Mouse (Mus musculus): ENCODE measurements at regions not wholly inside any gene's neighbourhood (a gene's known extent, or its start where the extent isn't known, plus 50 kb on each side); places are given as distances from the start of the nearest gene placed in this dataset.

GRCm38 (mm10) chr3:136993473-136993872, 323.5 kb downstream of the Ppp3ca start:
- intact Hi-C loops (cut with DNase I): no loop called here
- no peak for DNase-seq

- intact Hi-C loops (cut with DNase I): no loop called here
- no peak for DNase-seq
These were observed 324.6 kb downstream of the Ppp3ca start for GRCm38 (mm10) chr3:136994361-136995083.

- DNase-seq: no peak
- intact Hi-C loops (cut with DNase I): no loop called here
These were observed 325.8 kb downstream of the Ppp3ca start for GRCm38 (mm10) chr3:136995611-136996335.

DNA sequence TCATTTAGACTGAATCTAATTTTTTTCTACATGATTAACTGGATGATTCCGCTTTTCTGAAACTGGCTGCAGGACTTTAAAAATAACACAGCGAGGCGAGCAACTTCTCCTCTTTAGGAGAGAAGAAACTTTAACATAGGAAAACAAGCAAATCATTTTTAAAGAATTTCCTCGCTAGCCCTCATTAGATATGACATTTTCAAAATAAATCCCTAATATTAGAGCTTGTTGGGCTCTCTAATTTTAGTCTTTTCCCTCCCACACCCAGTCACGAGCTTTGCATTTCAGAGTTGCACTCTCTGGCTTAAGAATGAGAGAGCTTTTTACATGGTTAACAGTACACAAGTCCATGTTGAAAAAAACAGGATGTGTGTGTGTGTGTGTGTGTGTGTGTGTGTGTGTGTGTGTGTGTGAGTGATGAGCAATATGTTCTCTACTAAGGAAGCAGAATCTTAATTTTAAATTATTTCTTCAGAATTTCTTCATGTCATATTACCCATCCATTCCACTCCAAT, 326.5 kb downstream of the Ppp3ca start:
- intact Hi-C loops (cut with DNase I): no loop called here
- DNase-seq: no peak

DNA sequence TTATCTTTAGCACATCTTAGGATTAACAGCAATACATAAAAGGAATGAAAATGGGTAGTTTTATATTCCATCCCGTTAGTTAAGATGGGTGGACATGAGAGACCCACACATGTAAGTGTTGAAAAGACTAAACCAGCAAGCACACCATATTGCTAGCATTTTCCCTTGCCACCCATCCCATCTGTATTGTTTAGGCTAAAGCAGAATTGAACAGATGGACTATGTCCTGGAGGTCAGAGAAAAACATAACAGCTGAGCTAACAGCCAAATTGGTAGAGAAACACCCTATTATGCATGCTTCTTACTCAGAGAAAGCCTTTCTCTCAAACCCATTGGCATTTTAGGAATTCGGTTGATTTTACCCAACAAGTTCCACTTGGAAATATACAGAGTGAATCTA, 329.3 kb upstream of the Emcn start:
- intact Hi-C loops (cut with DNase I): no loop called here
- no peak for DNase-seq

DNA sequence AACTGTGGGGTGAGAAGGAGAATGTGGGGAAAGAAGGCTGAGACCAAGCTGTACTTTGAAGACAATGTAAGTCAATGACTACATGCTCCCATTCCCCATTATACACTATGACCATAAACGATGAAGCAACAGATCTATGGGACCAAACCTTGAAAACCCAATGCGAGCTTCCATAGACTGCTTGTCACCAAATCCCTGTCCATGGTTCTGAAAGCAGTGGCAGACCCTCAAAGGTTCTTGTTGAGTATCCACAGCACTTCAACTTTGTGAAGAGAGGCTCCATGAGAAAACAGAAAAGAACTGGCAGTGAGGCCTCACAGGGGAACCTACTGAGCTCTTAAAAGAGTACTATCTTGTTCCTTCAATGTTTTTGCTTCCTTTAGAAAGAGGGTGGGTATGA, 326.2 kb upstream of the Emcn start:
- DNase-seq: no peak
- intact Hi-C loops (cut with DNase I): no loop called here

- intact Hi-C loops (cut with DNase I): no loop called here
- DNase-seq: no peak
These were observed 325.7 kb upstream of the Emcn start for GRCm38 (mm10) chr3:137015199-137015598.

- intact Hi-C loops (cut with DNase I): no loop called here
These were observed 320.8 kb upstream of the Emcn start for GRCm38 (mm10) chr3:137019971-137020634.

DNA sequence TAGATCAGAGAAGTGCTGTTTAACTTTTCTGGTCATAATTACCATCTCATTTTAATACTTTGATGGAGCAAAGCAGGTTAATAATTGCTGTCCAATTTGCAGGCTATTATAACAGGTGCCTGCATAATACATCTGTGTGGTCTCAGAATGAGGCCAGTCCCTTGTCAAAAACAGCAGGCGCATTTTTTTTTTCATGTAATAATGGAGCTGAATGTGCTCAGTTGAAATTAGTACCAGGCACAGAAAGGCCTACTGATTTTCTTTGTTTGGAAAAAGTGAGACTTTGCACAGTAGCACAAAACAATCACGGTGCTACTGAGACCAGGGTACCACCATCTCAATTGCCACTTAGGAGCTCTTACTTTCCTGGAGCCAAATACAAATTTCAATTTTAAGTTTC, 311.3 kb upstream of the Emcn start:
- no peak for DNase-seq
- intact Hi-C loops (cut with DNase I): no loop called here

More at GRCm38 (mm10) chr3:137019971-137020634, 320.8 kb upstream of the Emcn start:
- no peak for DNase-seq

DNA sequence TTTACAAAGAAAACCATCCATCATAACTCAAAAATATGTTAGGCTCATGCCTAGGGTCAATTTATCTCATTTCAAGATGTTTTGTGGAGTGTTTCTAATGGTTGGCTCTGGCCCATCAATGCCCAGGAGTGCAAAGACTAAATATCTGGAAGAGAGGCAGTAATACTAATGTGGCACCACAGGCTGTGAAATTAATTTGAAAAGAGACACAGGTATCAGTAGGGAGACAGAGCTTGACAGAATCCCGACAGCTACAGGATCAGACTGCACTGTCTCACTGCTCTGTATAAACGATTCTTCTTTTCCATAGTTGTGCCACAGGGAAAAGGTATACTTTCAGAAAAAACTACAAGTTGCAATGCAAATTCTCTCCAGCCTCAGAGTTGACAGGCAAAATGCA, 308.1 kb upstream of the Emcn start:
- DNase-seq: no peak
- intact Hi-C loops (cut with DNase I): no loop called here

GRCm38 (mm10) chr3:137039638-137040037, 301.2 kb upstream of the Emcn start:
- intact Hi-C loops (cut with DNase I): no loop called here
- no peak for DNase-seq

GRCm38 (mm10) chr3:137056544-137057224, 284.2 kb upstream of the Emcn start:
- no peak for DNase-seq
- intact Hi-C loops (cut with DNase I): no loop called here

- no peak for DNase-seq
- intact Hi-C loops (cut with DNase I): no loop called here
These were observed 283.5 kb upstream of the Emcn start for GRCm38 (mm10) chr3:137057225-137057910.

GRCm38 (mm10) chr3:137057911-137058260, 283.0 kb upstream of the Emcn start:
- no peak for DNase-seq
- intact Hi-C loops (cut with DNase I): no loop called here

- DNase-seq: no peak
- intact Hi-C loops (cut with DNase I): no loop called here
These were observed 278.8 kb upstream of the Emcn start for GRCm38 (mm10) chr3:137062067-137062466.

GRCm38 (mm10) chr3:137067336-137067735, 273.5 kb upstream of the Emcn start:
- no peak for DNase-seq
- intact Hi-C loops (cut with DNase I): no loop called here

DNA sequence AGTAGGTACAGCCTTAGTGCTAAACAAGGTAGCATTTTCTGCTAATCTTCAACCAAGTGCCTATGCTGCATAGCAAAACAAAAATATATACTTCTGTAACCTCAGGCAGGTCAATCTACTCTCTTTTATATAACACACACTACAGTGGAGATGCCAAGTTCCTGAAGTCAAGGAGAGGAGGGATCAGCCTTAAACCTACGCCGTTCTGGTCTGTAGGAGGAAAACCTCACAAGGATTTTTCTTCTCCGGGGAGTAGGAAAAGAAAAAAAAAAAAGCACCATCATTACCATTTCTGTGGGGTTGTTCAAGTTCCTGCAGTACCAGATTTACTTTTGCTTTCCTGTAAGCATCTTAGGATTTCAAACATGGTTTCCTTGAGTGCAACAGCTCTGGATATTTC, 271.5 kb upstream of the Emcn start:
- intact Hi-C loops (cut with DNase I): no loop called here
- no peak for DNase-seq

- intact Hi-C loops (cut with DNase I): no loop called here
- no peak for DNase-seq
These were observed 262.9 kb upstream of the Emcn start for GRCm38 (mm10) chr3:137077718-137078599.

DNA sequence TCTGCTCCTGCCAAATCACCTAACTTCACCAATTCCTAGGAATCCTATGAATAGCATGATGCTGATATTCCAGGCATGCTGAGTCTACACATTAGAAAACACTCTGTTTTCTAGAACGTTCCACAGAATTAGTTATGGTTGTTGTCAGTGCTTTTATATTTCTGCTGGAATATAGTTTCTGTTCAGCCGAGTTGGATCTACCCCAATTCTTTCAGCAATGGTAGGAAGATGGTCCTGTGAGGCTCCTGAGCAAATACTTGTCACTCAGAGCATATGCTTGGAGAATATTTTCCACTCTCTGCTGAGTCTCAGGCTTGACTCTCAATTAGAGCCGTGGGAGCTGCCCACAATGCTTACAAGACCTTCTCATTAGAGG, 262.3 kb upstream of the Emcn start:
- no peak for DNase-seq
- intact Hi-C loops (cut with DNase I): no loop called here

- DNase-seq: no peak
- intact Hi-C loops (cut with DNase I): no loop called here
These were observed 254.0 kb upstream of the Emcn start for GRCm38 (mm10) chr3:137086896-137087295.
